Mouse (Mus musculus): Measurements from ENCODE around the gene Mt1. TPM values are rescaled to one million over a fixed set of nuclear protein-coding genes. Genes with fewer than 3 reads are reported as not detected.

Gene Mt1
- total RNA-seq, 2 experiments from 2014 or later, result 625 to 755 TPM

DNA sequence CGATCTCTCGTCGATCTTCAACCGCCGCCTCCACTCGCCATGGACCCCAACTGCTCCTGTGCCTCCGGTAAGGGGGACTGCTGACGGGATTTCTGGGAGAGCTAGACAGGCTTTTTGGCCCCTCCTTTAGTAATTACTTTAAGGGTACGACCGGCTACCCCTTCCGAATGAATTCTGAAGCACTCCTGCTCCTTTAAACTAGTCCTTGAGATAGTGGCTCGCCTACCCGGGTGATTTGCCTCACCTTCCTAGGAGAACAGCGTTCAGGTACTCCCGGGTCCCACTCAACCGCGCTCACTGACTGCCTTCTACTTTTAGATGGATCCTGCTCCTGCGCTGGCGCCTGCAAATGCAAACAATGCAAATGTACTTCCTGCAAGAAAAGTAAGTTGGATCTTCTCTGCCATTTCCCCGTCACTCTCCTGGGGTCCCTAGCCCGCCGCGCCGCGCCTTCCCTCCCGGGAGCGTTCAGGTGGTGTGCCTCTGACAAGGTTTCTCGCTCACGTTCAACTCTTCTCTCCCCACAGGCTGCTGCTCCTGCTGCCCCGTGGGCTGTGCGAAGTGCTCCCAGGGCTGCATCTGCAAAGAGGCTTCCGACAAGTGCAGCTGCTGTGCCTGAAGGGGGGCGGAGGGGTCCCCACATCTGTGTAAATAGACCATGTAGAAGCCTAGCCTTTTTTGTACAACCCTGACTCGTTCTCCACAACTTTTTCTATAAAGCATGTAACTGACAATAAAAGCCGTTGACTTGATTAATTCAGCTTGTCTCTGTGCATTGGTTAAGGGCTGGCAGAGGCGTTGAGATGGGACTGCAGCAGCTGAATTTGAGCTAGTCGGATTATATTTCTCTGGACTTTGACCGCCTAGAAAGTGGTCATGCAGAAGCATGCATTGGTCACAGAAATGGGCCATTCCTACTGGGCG is 5.8 kb upstream of the Mt1 start:
- DNase-seq (ENCODE audit: low spot score in 2 of 2), result no peak

DNA sequence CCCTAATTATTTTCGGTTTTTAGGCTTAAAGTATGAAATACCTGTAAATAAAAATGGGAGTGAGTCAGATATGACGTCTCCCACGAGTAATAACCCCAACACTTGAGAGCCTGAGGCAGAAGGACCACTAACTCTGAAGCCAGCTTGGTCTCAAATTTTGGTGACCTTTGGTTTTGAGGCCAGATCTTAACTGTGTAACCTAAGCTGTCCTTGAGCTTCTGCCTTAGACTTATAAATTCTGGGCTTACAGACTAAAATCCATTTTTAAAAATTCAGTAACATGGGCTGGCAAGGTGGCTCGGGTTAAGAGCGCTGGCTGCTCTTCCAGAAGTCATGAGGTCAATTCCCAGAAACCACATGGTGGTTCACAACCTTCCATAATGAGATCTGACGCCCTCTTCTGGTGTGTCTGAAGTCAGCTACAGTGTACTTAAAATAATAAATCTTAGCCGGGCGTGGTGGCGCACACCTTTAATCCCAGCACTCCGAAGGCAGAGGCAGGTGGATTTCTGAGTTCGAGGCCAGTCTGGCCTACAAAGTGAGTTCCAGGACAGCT is 5.0 kb upstream of the Mt1 start:
- no peak for DNase-seq (ENCODE audit: low spot score in 2 of 2)

DNA sequence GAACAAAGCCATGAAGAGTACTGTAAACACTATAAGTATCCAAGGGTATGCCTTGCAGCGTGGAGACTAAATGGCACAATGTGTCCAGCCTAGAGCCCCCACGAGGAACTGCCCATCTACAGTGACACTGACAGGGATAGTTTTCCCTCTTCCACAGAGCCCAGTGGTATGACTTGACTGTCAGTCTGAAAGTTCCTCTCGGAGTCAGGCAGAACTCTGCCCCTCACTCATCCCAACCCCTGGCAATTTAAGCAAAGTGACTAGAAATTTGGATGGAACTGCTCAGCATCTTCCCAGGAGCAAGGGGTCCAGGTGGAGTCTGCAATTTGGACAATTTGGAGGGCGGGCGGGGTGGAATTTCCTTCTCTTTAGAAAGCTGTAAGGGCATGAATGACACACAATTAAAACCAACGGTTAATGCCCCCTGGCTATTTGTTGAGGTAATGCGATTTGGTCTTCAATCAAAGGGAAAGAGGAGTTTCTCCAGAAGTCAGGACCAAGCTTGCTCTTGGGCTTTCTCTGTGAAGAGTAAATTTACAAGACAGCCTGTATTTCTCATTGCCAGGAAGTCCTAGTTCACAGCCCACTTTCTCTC is 4.2 kb upstream of the Mt1 start:
- DNase-seq (ENCODE audit: low spot score in 2 of 2), result no peak

DNA sequence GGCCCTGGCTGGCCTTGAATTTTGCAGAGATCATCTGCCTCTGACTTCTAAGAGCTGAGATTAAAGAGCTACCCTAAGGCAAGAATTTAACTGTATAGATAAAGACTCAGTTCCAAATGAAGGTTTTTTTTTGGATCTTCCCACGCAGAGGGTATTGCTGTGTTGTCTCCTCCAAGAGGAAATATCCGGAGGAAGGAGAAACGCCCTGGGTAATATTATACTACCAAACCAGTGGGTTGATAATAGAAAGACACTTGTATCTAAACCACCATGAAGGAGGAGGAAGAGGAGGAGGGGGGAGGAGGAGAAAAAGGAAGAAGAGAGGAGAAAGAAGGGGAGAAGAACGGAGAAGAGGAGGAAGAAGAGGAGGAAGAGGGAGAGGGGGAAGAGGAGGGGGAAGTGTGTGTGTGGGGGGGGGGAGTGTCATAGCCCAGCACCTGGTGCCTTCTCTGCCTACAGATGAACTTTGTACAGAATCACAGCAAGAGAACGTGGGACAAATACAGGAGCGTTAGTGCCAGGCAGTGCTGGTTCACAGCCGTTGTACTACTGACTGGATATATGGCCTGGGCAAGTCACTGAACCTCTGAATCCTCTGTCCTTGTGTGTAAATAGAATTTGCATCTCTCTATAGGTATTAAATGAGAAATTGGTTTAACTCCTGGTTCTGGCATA is 1.0 kb upstream of the Mt1 start:
- no peak for DNase-seq (ENCODE audit: low spot score in 2 of 2)

DNA sequence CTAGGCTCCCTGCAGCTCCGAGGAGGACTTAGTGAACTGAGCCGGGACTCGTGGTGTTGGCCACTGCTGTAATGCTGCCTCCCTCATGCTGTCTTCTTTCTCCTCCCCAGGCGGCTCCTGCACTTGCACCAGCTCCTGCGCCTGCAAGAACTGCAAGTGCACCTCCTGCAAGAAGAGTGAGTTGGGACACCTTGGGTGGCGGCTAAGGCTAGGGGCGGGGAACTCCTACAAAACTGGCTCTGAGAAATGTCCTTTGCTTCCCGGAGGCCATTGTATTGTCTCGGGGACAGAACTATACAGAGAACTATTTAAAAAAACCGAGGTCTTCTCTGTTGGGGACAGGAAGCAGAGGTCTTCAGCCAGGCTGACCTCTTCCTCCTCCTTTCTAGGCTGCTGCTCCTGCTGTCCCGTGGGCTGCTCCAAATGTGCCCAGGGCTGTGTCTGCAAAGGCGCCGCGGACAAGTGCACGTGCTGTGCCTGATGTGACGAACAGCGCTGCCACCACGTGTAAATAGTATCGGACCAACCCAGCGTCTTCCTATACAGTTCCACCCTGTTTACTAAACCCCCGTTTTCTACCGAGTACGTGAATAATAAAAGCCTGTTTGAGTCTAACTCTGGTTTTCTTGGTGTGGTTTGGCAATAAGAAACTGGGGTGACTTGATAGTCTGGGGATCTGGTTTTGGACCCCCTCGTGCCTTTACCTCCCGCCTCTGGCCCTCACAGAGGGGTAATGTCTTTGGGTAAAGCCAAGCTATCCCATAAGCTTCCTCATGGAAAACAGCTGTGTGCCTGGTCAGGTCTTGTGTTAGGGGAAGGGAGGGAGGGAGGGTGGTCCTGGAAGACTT is 1.1 kb downstream of the Mt1 start:
- no peak for DNase-seq (ENCODE audit: low spot score in 2 of 2)

DNA sequence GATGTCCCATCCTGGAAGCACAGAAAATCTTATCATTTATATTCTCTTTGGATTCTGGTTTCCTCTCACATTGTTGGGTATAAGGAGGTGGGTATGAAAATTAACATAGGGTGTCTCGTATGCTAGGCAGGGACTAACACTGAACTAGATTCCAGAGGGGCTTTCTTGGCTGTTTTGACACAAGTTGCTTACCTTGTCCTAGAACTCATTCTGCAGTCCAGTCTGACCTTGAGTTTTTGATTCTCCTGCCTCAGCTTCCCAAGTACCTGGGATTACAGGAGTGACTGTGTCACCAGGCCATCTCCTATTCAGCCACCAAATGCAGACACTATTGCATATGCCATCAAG is 1.7 kb downstream of the Mt1 start:
- DNase-seq (ENCODE audit: low spot score in 2 of 2), result no peak

DNA sequence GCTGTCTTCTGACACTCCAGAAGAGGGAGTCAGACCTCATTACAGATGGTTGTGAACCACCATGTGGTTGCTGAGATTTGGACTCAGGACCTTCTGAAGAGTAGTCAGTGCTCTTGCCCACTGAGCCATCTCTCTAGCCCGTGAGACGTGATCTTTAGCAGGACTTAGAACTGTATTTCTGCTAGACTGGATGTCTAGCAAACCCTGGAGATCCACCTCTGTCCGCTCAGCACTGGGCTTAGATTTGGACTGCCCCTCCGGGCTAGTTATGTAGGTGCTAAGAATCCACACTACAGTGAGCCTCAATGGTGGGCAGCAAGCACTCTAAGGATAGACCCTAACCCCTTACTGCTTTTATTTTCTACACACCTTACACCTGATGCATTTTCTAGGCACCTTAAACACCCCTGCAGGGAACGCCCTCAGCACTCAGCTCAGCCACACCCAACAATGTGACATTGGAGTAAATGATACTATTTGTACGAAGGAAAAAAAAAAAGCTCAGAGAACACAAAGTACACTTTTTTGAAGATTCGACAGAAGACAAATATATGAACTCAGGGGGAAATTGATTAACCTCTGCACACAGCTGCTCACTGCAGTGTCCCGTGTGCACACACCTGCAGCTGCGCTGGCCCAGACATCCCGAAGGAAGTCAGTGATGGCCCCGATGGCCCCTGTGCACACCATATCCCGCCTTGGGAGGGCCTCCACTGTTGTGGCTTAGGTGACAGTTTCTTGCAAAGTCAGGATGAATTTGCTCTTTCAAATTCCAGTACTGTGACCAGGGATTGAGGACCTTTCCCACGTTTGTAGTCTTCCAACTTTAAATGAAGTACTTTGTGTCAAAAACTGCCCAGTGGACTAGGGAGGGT is 3.4 kb downstream of the Mt1 start:
- DNase-seq (ENCODE audit: low spot score in 2 of 2), result no peak

DNA sequence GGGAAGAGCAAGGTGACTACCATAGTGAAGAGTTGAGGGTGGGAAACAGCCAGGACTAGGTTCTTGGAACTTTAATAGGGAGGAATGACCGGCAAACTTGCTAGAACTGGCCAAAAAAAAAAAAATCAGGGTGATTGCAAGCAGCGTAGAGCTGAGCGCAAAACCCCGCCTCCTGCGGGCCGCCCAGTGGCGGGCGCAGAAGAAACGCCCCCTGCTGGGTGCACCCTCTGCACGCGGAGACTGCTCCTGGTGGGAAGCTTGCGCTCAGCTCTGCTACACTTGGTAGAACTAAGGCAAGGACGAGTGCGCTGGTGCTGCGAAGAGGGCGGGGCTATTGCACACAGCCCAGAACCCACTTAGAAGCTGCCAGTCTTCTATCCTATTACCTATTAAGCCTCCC is 4.2 kb downstream of the Mt1 start:
- DNase-seq (ENCODE audit: low spot score in 2 of 2), result peak in 1 of 2 experiments; percentile 75

DNA sequence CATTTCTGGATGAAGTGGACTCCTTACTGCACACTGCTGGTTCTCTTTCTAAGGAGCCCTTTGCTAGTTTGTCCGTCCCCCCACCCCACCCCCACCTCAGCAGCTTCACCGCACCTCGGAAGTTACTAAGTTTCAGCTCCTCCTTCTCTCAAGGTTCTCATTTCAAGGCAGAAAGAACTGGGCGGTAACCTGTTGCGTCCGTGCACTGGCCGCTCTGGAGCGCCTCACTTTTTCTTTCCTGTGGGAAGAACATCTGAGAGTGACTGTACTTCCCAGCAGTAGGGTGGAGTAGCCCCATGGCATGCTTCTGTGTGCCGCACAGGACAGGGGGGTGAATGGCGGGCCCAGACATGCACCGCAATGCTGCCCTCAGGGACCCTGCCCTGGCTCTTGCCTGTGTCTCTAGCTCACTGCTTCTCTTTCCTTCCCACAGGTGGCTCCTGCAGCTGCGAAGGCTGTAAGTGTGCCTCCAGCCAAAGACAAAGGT is 5.5 kb downstream of the Mt1 start:
- no peak for DNase-seq (ENCODE audit: low spot score in 2 of 2)

DNA sequence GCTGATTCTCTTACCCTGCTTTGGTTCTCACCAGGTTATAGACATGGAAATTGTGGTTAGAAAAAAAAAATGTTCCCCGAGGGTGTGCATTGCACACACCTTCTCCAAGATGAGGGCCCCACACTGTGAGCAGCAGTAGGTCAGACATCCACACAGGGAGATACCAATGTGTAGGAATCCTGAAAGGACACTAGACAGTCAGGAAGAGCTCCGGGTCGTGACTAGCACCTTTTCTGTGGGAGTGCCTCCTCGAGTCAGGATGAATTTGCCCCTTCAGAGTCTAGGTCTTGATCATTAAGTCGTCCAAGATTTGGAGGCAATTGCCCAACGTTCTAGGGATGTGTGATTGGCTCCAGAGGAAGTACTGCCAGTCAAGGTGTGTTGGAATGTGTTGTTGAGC is 6.9 kb downstream of the Mt1 start:
- no peak for DNase-seq (ENCODE audit: low spot score in 2 of 2)

DNA sequence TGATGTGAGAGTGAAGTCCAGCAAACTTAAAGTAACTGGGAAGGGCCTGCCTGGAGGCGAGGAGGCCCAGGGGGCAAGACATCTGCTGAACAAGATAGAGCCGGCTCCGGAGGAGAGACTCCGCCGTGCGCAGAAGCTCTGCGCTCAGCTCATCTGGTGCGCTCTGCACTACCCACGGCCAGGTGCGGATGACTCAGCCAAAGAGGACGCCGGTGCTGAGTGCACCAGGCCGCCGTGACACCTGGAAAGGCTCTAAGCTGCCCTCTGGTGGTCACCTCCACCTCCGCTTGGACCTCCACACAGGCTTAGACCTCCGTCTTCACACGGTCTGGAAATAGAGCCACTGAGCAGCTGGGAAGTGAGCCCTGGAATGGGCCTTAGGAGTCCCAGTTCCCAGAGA is 7.7 kb downstream of the Mt1 start:
- DNase-seq (ENCODE audit: low spot score in 2 of 2), result peak in 1 of 2 experiments; percentile 48

DNA sequence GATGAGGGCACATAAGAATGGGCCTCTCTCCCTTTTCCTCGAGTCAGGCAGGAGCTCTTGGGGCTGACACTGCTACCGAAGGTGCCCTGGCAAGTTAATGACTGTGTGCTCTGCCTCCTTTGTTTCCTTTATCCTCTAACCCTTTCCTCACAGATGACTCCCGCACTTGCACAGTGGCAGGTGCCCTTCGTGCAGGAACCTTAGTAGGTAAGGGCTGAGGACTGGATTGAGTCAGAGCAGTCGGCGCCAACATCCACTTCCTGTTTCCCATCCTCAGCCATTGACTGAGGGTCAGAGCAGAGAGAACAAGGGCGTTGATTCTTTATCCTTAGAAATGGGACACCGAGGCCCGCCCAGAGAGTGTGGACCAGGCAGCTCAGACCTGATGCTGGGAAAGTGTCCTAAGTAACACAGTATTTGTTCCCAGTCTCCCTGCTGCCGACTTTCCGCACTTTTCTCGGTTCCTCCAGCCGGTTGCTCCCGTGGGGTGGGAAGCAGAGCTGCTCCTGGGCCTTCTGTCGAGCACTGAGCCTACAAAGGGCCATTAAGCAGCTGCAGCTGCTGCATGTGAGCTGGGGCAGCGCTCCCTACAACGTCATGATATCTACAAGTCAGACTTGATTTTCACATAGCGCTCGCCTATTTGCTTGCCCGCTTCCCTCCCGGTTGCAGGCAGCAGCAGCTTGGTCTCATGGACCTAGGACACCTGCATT is 8.6 kb downstream of the Mt1 start:
- DNase-seq (ENCODE audit: low spot score in 2 of 2), result no peak

DNA sequence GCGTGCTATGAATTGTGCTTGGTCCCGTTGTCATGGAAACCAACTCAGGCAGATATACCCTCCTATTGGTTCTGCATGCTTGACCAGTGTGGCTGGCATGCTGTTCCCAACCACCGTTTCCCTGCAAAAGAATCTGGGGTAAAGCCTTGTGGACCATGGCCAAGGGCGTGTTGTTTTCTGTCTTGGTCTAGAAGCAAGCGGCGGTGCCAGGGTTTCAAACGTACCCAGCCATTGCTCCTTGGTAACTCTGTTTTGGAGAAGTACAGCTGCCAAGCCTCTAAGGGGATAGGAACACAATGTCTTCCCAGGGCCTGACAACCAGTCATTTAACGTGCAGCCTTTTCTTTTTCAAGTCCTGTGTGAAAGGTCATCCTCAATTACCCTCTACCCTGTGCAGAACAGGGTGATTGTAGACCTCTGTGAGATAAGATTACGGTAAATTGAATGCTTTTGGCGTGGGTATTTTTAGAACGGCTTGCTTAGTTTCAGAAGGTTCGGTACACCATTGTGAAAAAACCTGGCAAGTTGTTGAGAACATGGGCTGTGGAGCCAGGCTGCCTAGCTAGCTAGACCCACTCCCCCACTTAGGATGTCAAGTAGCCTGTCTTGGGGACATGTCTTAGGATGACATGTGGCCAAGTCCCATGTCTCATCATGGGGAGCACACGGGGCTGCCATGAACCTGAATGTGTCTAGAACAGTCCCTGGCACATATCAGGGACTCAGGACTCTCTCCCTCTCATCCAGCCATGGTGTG is 10.6 kb downstream of the Mt1 start:
- DNase-seq (ENCODE audit: low spot score in 2 of 2), result peak in 1 of 2 experiments; percentile 86

DNA sequence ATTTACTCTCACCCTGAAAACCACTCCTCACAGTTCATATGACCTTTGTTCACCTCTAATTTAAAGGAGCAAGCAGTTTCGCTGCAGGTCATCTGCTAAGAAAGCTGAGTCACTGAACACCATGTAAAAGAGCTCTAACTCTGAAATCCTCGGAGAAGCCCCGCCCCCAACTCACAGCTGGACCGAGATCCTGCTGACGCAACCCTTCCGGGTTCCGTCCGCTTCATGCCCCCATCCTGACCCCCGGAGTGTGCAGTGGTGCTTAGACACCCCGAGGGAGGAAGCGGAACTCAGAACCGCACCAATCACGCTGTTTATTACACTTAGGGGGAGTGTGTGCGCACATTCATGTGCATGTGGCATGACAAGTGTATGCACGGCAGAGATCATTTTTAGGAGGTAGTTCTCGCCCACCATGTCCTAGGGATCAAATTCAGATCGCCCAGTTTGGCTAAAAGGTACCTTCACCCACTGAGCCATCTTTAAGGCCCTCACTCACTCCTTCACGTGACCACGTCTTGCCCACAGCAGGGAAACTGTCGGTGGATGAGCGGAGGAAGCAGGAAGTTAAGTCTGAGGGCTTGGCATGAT is 12.3 kb downstream of the Mt1 start:
- no peak for DNase-seq (ENCODE audit: low spot score in 2 of 2)

DNA sequence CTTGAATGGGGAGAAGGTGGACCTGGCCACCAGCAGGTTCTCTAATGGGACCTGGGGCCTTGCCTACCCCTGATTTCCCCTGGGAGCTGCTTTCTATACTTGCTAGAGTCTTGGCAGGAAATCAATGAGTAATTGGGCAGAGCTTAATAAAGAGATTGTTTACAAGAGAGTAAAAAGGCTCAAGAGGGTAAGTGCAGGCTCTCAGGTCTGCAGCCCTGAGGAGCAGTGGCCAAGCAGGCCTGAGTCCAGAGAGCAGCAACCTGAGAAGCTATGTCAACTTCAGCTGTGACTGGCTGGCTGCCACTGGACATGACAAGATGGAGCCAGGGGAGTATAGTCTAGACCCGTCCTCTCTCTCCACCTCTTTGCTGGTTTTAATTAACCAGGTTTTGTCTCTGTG is 14.0 kb downstream of the Mt1 start:
- no peak for DNase-seq (ENCODE audit: low spot score in 2 of 2)

DNA sequence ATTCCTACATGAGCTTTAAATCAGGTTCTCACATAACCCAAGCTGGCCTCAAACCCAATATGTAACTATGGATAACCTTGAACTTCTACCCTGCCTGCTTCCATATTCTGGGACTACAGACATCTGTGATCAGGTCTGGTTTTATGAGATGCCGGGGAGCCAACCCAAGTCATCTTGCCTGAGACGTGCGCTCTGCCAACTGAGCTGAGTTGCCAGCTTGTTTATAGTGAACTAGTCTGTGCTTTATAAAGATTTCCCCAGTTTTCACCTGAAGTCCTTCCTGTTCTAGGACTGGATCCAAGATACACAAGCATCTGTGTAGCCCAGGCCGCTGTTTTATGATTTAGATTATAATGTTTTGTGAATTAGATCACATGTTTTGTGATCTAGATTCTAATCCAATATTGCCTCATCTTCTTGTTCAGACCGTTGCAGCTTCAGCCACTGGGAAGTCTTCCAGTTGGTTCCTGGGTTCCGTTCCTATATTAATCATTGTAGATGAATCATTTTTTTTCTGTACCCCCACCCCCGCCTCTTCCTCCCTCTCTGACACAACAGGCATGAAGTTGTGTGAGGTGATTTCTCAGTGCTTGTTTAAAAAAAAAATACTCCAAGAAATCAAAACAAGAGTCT is 15.8 kb downstream of the Mt1 start:
- peak in 1 of 2 experiments; percentile 73 for DNase-seq (ENCODE audit: low spot score in 2 of 2)

DNA sequence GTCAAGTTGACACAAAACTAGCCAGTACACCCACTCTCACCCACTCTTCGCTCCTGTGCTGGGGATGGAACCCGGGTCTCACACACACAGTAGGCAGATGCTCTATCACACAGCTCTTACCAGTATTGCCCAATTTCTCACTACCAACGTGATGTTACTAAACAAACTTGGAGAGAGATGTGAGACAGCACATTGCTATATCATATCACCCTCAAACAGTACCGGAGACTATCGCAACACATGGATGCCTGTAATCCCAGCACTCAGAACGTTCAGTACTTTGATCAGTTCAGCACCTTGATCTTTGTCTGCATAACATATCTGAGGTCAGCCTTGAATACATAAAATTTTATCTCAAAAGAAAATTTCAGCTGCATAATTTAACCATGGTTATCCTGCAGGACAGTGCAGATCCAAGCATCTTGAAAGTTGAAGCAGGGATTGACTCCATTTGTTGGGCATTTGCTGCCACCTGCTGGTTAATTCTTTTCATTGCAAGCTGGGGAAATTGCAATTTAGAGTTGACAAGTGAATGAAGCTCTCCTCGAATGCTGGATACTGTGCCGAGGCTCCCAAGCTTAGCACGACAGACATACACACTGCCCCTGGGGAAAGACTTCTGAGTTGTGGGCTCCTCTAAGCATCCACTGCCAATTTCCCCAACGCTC is 20.5 kb downstream of the Mt1 start:
- peak; percentile 70 to 89 for DNase-seq (ENCODE audit: low spot score in 2 of 2)
